Mouse (Mus musculus) ES-Bruce4 (cell line): ENCODE results near the gene Arl15.

Experiments used
- CTCF ChIP-seq: IDR thresholded peaks from one replicate; pipeline ENCODE4 v1.8.1; 2011; ENCODE audit warnings: low read depth, low read length
- EP300 ChIP-seq: IDR thresholded peaks from 2 replicates; pipeline ENCODE4 v1.6.1; 2011; ENCODE audit warnings: low read depth, low read length; ENCODE audit not compliant: insufficient read depth

DNA sequence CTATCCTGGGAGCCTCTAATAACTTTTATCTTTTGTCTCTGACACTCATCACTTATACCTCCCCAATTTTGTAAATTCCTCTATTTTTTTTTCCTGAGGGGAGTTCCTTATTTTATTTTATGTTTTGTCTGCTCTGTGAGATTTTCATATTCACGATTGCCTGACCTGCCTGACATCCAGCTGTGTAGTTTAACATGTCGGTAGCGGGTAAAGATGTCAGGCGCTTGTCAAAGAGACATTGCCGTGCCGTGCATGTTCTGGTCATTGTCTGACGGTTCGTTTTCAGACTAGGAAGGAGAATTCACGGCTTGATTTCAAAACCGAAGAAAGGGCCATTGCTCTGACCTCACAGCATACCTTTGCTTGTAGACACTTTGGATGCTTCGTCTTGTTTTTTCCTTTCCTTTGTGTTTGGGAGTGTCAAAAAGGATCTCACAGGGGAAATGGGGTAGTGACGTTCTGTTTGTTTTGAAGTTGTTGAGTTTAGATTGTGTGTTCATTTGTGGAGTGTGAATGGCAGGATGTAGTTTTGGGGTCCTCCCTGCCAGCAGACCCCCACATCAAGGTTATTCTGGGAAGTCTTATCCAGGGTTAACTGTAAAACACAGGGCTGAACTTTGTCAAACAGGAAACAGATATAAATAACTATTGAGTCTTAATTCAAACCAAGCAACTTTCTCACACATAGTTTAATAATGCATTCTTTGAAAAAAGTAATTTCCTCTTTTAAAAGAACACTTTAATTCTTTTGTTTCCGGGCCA lies 60.4 kb downstream of the Arl15 start:
- TF ChIP-seq CTCF (no peak), EP300 (no peak)
